Mouse (Mus musculus) left cerebral cortex, postnatal 4 days (tissue): ENCODE results near the gene Olfr961. TPM values are rescaled to one million over a fixed set of nuclear protein-coding genes. Genes with fewer than 3 reads are reported as not detected.

Experiments
- total RNA-seq, 2 experiments: library from RNA; stranded (reverse); gene quantifications; 2 replicates each; pipeline ENCODE4 v1.2.3; 2021

Gene Olfr961
- total RNA-seq, 2 experiments from 2014 or later: not detected

Other genes starting within 250 kb of the Olfr961 start
- gene Olfr952, start 217.9 kb upstream of the Olfr961 start, total RNA-seq: not detected
- gene Olfr954, start 188.4 kb upstream of the Olfr961 start, total RNA-seq: not detected
- gene Olfr955, start 173.1 kb upstream of the Olfr961 start, total RNA-seq: not detected
- gene Olfr44, start 151.1 kb upstream of the Olfr961 start, total RNA-seq: not detected
- gene Olfr957, start 129.3 kb upstream of the Olfr961 start, total RNA-seq: not detected
- gene Olfr958, start 91.0 kb upstream of the Olfr961 start, total RNA-seq: under 1 TPM in 1 of 2 experiments, not detected in 1; 0.12 TPM
- not detected for gene Olfr959, start 69.5 kb upstream of the Olfr961 start, total RNA-seq
- gene AW551984, start 40.7 kb upstream of the Olfr961 start, total RNA-seq: 10 to 100 TPM; 21.2 to 46.8 TPM
- gene Olfr148, start 34.4 kb upstream of the Olfr961 start, total RNA-seq: not detected
- gene Olfr960, start 23.7 kb upstream of the Olfr961 start, total RNA-seq: not detected
- not detected for gene Olfr963, start 22.1 kb downstream of the Olfr961 start, total RNA-seq
- gene Olfr149, start 62.0 kb downstream of the Olfr961 start, total RNA-seq: not detected
- not detected for gene Olfr965, start 66.3 kb downstream of the Olfr961 start, total RNA-seq
- not detected for gene Olfr150, start 85.9 kb downstream of the Olfr961 start, total RNA-seq
- gene Olfr967, start 101.2 kb downstream of the Olfr961 start, total RNA-seq: not detected
- not detected for gene Olfr968, start 138.2 kb downstream of the Olfr961 start, total RNA-seq
- not detected for gene Olfr969, start 145.9 kb downstream of the Olfr961 start, total RNA-seq
- not detected for gene Olfr970, start 163.8 kb downstream of the Olfr961 start, total RNA-seq
- not detected for gene Olfr971, start 191.8 kb downstream of the Olfr961 start, total RNA-seq
- not detected for gene Olfr972, start 221.3 kb downstream of the Olfr961 start, total RNA-seq